ENCODE assay signal across 9 mouse cellular contexts in genomic region chr6:146281176-146281899, GRCm38 (mm10).
DNase-seq lines count a peak whose midpoint lies in the region; ATAC-seq and TF ChIP-seq lines count a peak whose summit lies in the region.
"Had no signal": no experiment of that assay in that cellular context is flagged by ENCODE, and none has a peak within 500 bp of the region (broad histone marks: within the 10 kb centered on the region; RNA-seq: fewer than 3 reads in every experiment).

No protein-coding gene starts in this region.

- DNase-seq in kidney, postnatal 10 days, result peak; percentile 38
- peak; percentile 45 for DNase-seq in layer of hippocampus, adult 9-11 months
- DNase-seq in spleen, postnatal 4 days (ENCODE audit: low spot score in 2 of 2), result peak; percentile 54 to 86

- TF ChIP-seq EP300 in ES-Bruce4 (IDR thresholded peaks at IDR 0.05; ENCODE audit: insufficient read depth, low read depth, low read length), result no peak

- TF ChIP-seq CTCF in ES-Bruce4 (IDR thresholded peaks at IDR 0.05; ENCODE audit: low read depth, low read length), result peak; percentile 41
- TF ChIP-seq CTCF in bone marrow macrophage, adult 2 months (IDR thresholded peaks at IDR 0.05; ENCODE audit: low read depth, low read length), result peak; percentile 52; the same call in 1 of the 2 replicates

- H3K27ac ChIP-seq in kidney, embryonic 16.5 days (ENCODE audit: low read length), result no peak overlapping the region
- no peak overlapping the region for H3K27ac ChIP-seq in ES-Bruce4 (ENCODE audit: insufficient read depth, low read length)
- H3K27ac ChIP-seq in bone marrow macrophage, adult 2 months (ENCODE audit: insufficient read depth, low read depth, low read length), result no peak overlapping the region
- H3K27ac ChIP-seq: embryonic facial prominence, embryonic 15.5 days had no signal

- TF ChIP-seq POLR2A in ES-Bruce4 (IDR thresholded peaks at IDR 0.05; ENCODE audit: insufficient read depth, low read length), result no peak
- no peak for TF ChIP-seq POLR2A in bone marrow macrophage, adult 2 months (IDR thresholded peaks at IDR 0.05; ENCODE audit: borderline replicate concordance, low read depth, low read length)

- no peaks in the 10 kb centered on the region for H3K9me3 ChIP-seq in kidney, embryonic 16.5 days (ENCODE audit: low read length)
- H3K9me3 ChIP-seq in ES-Bruce4 (replicated peaks; ENCODE audit: control insufficient read depth, insufficient read depth, low read length, poor library complexity, severe bottlenecking), result no peaks in the 10 kb centered on the region
- H3K9me3 ChIP-seq: embryonic facial prominence, embryonic 15.5 days had no signal

- no peak for ATAC-seq in kidney, embryonic 16.5 days (ENCODE audit: low FRiP score, low TSS enrichment)
- ATAC-seq in activated CD4-positive, CD25-positive, alpha-beta regulatory T cell, adult 4 months, result no peak

- no peak overlapping the region for H3K4me3 ChIP-seq in kidney, embryonic 16.5 days (ENCODE audit: low read length)
- H3K4me3 ChIP-seq in ES-Bruce4 (ENCODE audit: low read depth, low read length), result no peak overlapping the region
- no peak overlapping the region for H3K4me3 ChIP-seq in bone marrow macrophage, adult 2 months (ENCODE audit: insufficient read depth, low read length)
- H3K4me3 ChIP-seq: embryonic facial prominence, embryonic 15.5 days; myocyte had no signal

- 91% methylated on average over 24 of the region's 24 CpGs for WGBS in kidney, embryonic 16.5 days

- no peaks in the 10 kb centered on the region for H3K4me1 ChIP-seq in kidney, embryonic 16.5 days (ENCODE audit: insufficient read depth, low read length)
- no peaks in the 10 kb centered on the region for H3K4me1 ChIP-seq in ES-Bruce4 (ENCODE audit: control insufficient read depth, insufficient read depth, low read length)
- no peaks in the 10 kb centered on the region for H3K4me1 ChIP-seq in bone marrow macrophage, adult 2 months (ENCODE audit: control insufficient read depth, insufficient read depth, low read length)

- no peak overlapping the region for H3K4me2 ChIP-seq in kidney, embryonic 16.5 days (replicated peaks; ENCODE audit: low read depth, low read length)
- H3K4me2 ChIP-seq: embryonic facial prominence, embryonic 15.5 days had no signal

- no peaks in the 10 kb centered on the region for H3K36me3 ChIP-seq in kidney, embryonic 16.5 days (ENCODE audit: insufficient read depth, low read length)
- no peaks in the 10 kb centered on the region for H3K36me3 ChIP-seq in ES-Bruce4 (ENCODE audit: control insufficient read depth, insufficient read depth, low read length, poor library complexity, severe bottlenecking)
- H3K36me3 ChIP-seq: embryonic facial prominence, embryonic 15.5 days had no signal

- H3K9ac ChIP-seq in kidney, embryonic 16.5 days (replicated peaks; ENCODE audit: low read length), result no peak overlapping the region
- H3K9ac ChIP-seq in ES-Bruce4 (ENCODE audit: low read depth, poor library complexity, severe bottlenecking), result no peak overlapping the region
- H3K9ac ChIP-seq: embryonic facial prominence, embryonic 15.5 days had no signal

- H3K27me3 ChIP-seq in kidney, embryonic 16.5 days (ENCODE audit: insufficient read depth, low read length), result no peaks in the 10 kb centered on the region
- no peaks in the 10 kb centered on the region for H3K27me3 ChIP-seq in ES-Bruce4 (ENCODE audit: control insufficient read depth, insufficient read depth, low read length, poor library complexity, severe bottlenecking)
- H3K27me3 ChIP-seq: embryonic facial prominence, embryonic 15.5 days had no signal
